Mouse (Mus musculus): ENCODE measurements at regions not wholly inside any gene's neighbourhood (a gene's known extent, or its start where the extent isn't known, plus 50 kb on each side); places are given as distances from the start of the nearest gene placed in this dataset.
"Not testable (repeated sequence)": the region's sequence is repeated elsewhere in the genome, so short reads cannot be mapped to it uniquely, and the experiment has no call there.

GRCm38 (mm10) chr12:39594726-39595125 is 443.1 kb downstream of the Arl4a start:
- in situ Hi-C loops (cut with MseI, MboI), result no loop called here

- in situ Hi-C loops (cut with MseI, MboI), result not testable (repeated sequence)
These were observed 444.0 kb downstream of the Arl4a start for GRCm38 (mm10) chr12:39593781-39594180.

DNA sequence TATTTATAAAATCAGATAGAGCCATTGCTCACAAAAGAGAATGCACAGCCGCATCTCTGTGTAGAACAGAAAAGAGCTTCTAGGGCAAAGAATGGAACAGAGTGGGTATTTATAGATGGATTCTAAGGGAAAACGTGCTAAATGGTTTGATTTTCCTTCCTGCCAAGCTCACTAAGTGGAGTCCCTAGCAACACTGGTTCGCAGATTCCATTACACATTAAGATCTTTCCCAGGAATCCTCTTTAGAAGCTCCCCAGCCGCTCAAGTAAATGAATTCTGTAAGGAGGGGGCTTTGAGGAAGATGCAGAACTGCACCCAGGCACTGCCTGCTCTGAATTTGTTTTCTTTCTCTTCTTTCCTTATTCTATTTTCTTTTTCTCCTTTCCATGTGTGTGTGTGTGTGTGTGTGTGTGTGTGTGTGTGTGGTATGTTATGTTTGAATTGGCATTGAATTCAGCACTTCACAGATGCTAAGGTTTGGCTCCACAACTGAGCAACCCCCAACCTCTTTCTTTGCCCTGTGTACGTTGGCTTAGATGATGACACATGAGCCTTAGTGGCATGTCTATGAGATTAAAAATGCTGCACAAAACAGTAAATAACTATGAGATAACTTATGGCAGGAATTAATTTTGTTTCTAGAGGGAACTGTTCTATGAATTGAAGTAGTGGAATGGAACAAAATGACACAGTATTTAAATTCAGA is 450.5 kb downstream of the Arl4a start:
- in situ Hi-C loops (cut with MseI, MboI), result no loop called here

- in situ Hi-C loops (cut with MseI, MboI), result no loop called here
These were observed 451.7 kb downstream of the Arl4a start for GRCm38 (mm10) chr12:39586163-39586562.

GRCm38 (mm10) chr12:39577610-39578009 is 460.2 kb downstream of the Arl4a start:
- in situ Hi-C loops (cut with MseI, MboI), result no loop called here

- in situ Hi-C loops (cut with MseI, MboI), result no loop called here
These were observed 465.0 kb downstream of the Arl4a start for GRCm38 (mm10) chr12:39572802-39573201.

- in situ Hi-C loops (cut with MseI, MboI), result no loop called here
These were observed 465.7 kb downstream of the Arl4a start for GRCm38 (mm10) chr12:39572147-39572546.

GRCm38 (mm10) chr12:39560734-39561446 is 476.9 kb downstream of the Arl4a start:
- in situ Hi-C loops (cut with MseI, MboI), result no loop called here

DNA sequence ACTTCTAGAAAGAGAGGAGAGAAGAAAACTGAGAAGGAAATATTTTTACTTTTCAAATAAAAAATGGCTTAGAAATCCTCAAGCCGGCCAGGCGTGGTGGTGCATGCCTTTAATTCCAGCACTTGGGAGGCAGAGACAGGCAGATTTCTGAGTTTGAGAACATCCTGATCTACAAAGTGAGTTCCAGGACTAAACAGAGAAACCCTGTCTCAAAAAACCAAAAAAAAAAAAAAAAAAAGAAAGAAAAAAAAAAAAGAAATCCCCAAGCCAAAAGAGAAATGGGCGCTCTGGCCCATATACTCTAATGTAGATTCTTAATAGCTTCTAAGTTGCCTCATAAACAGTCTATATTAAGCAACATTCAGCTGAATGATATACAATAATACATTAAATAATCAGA is 479.3 kb downstream of the Arl4a start:
- in situ Hi-C loops (cut with MseI, MboI), result no loop called here

- in situ Hi-C loops (cut with MseI, MboI), result no loop called here
These were observed 501.5 kb downstream of the Arl4a start for GRCm38 (mm10) chr12:39536326-39536725.

- in situ Hi-C loops (cut with MseI, MboI), result no loop called here
These were observed 509.7 kb downstream of the Arl4a start for GRCm38 (mm10) chr12:39528121-39528520.

DNA sequence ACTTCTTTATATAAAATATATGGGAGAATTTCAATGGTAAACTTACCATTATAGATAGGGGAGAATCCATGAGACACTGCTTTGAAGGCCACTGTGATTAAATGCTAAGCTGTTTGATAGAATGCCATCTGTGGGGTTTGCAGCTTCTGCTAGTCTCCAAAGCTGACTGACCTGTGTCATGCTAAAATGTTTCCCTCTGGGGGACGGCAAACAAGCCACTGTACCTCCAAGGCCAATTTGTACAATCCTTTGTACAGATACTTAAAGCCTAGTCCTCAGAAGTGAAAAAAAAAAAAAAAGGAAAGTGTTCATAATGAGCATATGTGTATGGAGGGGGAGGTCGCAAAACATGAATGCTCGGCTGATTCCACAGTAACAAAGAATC is 510.6 kb downstream of the Arl4a start:
- in situ Hi-C loops (cut with MseI, MboI), result no loop called here

DNA sequence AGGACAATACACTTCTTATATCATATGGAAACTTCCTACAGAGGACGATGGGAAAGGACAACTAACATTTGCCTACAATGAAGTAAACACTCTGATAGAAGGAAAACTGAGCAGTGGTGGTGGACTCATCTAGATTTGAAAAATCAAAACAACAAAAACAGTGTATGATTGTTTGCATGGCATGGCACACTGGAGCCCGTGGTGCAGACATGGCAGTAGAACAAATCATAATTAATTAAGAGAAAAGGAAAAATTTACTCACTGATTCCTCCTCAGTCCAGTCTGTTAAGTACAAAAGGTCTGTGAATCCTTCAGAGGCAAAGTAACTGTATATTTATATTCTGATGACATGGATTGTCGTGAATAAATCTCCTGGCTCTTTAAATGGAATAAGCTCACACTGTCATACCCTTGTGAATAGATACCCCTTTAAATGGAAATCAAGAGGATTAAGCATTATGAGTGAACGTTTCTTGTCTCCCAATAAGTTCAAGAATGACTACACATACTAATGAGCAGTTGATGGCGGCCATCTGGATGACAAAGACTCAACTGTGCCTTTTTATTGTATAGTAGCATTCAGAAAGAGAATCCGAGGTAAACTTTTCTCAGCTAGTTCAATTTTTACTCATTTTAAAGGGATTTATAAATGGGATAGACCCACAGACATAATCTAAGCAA is 511.1 kb downstream of the Arl4a start:
- in situ Hi-C loops (cut with MseI, MboI), result no loop called here

- in situ Hi-C loops (cut with MseI, MboI), result loop anchor here (25.0 kb wide), 2 partner anchors 522 to 647 kb away; partner anchors contain the start of gene Arl4a (in 2 of the 2)
These were observed 522.1 kb downstream of the Arl4a start for GRCm38 (mm10) chr12:39515690-39516089.

GRCm38 (mm10) chr12:39510855-39511254 is 527.0 kb downstream of the Arl4a start:
- in situ Hi-C loops (cut with MseI, MboI), result loop anchor here (25.0 kb wide), 2 partner anchors 526 to 651 kb away; partner anchors contain the start of gene Arl4a (in 2 of the 2)

DNA sequence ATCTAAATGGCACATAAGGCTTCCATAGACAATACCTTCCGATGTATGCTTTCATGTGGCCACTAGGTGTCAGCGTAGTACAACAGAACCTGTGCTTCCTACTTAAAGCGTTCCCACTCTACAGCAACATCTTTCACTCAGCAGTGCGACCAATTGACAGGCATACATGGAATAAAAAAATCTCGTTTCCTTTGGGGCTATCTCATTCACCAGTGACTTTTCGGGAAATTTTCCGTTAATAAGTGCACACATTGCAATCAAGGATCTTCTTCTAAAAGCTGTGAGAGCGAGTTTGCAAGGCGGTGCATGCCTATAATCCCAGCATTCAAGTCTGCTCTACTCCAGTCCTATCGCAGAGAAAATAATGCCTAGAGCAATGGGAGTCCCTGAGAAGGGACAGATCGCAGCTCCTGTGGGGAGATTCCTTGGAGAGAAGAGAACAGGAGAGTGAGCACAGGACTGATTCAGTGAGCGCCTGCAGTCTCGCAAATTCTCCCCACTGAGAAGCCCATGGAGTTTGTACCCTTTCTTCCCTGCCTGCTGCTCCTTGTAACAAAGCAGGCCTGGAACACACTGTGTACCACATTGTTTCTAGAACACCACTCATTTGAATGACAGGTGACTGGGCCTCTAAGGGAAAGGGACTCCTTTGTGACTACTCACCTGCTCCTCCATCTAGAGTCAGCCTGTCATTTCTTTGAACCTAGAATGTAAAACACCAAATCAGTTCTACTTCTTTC is 527.6 kb downstream of the Arl4a start:
- in situ Hi-C loops (cut with MseI, MboI), result loop anchor here (25.0 kb wide), 2 partner anchors 527 to 652 kb away; partner anchors contain the start of gene Arl4a (in 2 of the 2)

DNA sequence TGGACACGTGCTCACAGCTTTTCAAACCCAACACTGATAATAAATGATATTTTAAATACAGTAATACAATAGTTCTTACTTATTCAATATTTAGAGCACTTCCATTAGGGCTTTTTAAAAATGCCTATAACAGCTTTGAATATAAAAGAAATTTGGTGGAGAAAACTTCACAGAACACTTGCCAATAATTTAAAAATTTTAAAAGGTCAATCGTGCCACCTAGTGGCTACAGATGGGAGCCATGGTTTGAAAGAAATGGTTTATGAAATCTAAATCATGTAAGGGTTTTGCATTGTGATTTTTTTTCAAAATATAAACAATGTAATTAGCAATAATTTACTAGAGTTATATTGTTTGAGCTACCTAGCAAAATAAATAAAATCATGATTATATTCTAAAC is 541.6 kb downstream of the Arl4a start:
- in situ Hi-C loops (cut with MseI, MboI), result loop anchor here (10.0 to 25.0 kb wide), 2 partner anchors 1151 to 1359 kb away; no protein-coding TSS in a partner anchor

DNA sequence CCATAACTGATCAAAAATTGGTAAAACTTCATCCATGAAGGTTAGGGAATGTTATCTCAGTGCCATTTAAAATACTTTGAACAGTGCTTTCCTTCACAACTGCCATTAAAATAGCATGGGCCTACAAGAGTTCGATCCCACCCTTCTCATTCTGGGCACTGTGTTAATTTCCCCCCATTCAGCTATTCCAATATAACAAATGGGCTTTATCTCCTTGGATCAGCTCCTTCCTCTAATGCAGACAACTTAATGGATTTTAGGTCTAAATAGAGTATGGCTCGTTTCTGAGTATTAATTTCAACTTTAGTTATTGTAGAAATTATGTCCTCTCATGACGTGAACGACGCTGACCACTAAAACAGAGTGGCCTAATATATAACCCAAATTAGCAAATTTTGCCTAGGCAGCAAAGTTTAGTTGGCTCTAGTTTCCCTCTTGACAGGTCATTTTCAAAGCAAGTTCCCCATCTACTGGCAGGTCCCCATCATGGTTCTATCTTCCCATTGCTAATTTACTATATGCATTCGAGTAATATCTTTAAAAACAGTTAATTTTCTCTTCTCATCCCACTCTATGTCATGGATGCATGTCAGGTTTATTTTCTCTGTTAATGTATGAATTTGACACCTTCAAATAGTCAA is 544.1 kb downstream of the Arl4a start:
- in situ Hi-C loops (cut with MseI, MboI), result loop anchor here (10.0 to 25.0 kb wide), 2 partner anchors 1149 to 1356 kb away; no protein-coding TSS in a partner anchor

- in situ Hi-C loops (cut with MseI, MboI), result loop anchor here (10.0 to 25.0 kb wide), 2 partner anchors 1148 to 1356 kb away; no protein-coding TSS in a partner anchor
These were observed 544.7 kb downstream of the Arl4a start for GRCm38 (mm10) chr12:39493114-39493513.

GRCm38 (mm10) chr12:39472984-39473383 is 564.8 kb downstream of the Arl4a start:
- in situ Hi-C loops (cut with MseI, MboI), result no loop called here
